Mouse (Mus musculus): ENCODE measurements around the gene Bicd2.

GRCm38 (mm10) chr13:49296270-49296669, 45.1 kb upstream of the Bicd2 start:
- TF ChIP-seq CTCF (IDR thresholded peaks at IDR 0.05; ENCODE audit: borderline replicate concordance, extremely low read depth, insufficient read depth, insufficient read length) (no peak), POLR2A (IDR thresholded peaks at IDR 0.05; ENCODE audit: borderline replicate concordance, extremely low read depth, insufficient read depth, insufficient read length, poor library complexity, severe bottlenecking) (no peak)

Measured in brain, embryonic 14.5 days (tissue).